Mouse (Mus musculus): Measurements from ENCODE around the gene Malrd1.

GRCm38 (mm10) chr2:16183158-16183557 lies 656.9 kb downstream of the Malrd1 start:
- no peak for TF ChIP-seq POLR2A (IDR thresholded peaks at IDR 0.05; ENCODE audit: low read depth, low read length)
- TF ChIP-seq CTCF (IDR thresholded peaks at IDR 0.05; ENCODE audit: borderline replicate concordance, insufficient read depth, low read length), result no peak
